Mouse (Mus musculus) midbrain, embryonic 10.5 days (tissue): ENCODE data around the gene AU040320. TPM values are rescaled to one million over a fixed set of nuclear protein-coding genes. Genes with fewer than 3 reads are reported as not detected.

Experiments used
- DNase-seq: peaks from one replicate; pipeline ENCODE4 v3.0.0-alpha.2; 2017; ENCODE audit warnings: low spot score
- H3K27ac ChIP-seq: fragments of 300-500 bp; sonication (generic); replicated peaks from 2 replicates; pipeline ENCODE4 v1.5.1; 2016; ENCODE audit warnings: mild to moderate bottlenecking
- H3K27me3 ChIP-seq: fragments of 300-500 bp; sonication (generic); 2 replicates; pipeline ENCODE4 v1.6.1; 2016; ENCODE audit warnings: low read depth, mild to moderate bottlenecking; ENCODE audit not compliant: poor library complexity, severe bottlenecking
- H3K36me3 ChIP-seq: fragments of 300-500 bp; sonication (generic); 2 replicates; pipeline ENCODE4 v1.6.1; 2016; ENCODE audit warnings: mild to moderate bottlenecking, moderate library complexity
- H3K4me1 ChIP-seq: fragments of 300-500 bp; sonication (generic); 2 replicates; pipeline ENCODE4 v1.6.1; 2016
- H3K4me3 ChIP-seq: fragments of 300-500 bp; sonication (generic); 2 replicates; pipeline ENCODE4 v1.5.1; 2016; ENCODE audit warnings: mild to moderate bottlenecking, moderate library complexity
- H3K9me3 ChIP-seq: fragments of 300-500 bp; sonication (generic); replicated peaks from 2 replicates; pipeline ENCODE4 v1.6.1; 2016; ENCODE audit warnings: mild to moderate bottlenecking
- WGBS: fragments of 180-500 bp; shearing (Covaris S2); methylation state at CpG from one replicate; pipeline ENCODE4 v1.1.7; 2016; 5-methylcytosine and 5-hydroxymethylcytosine counted together
- polyA plus RNA-seq: library from polyadenylated mRNA; unstranded; fragments of >200 nt; fragmentation: Nextera tagmentation; extraction: Ambion mirVana; gene quantifications from 2 replicates; pipeline ENCODE4 v1.2.1, GENCODE M21; 2016

The AU040320 gene
- polyA plus RNA-seq, 1 experiment from 2014 or later: 24.4 TPM

- H3K27me3 ChIP-seq: peaks cover 96% of the 10 kb centered on the region
- peaks cover 25% of the 10 kb centered on the region for H3K36me3 ChIP-seq
- H3K27ac ChIP-seq: no peak overlapping the region
- peak; percentile 85 for DNase-seq
- 5% methylated on average over 12 of the region's 12 CpGs for WGBS
- H3K4me1 ChIP-seq: peaks cover 29% of the 10 kb centered on the region
- no peak overlapping the region for H3K4me3 ChIP-seq
- no peaks in the 10 kb centered on the region for H3K9me3 ChIP-seq
Measured at GRCm38 (mm10) chr4:126741448-126741847, 11.9 kb upstream of the AU040320 start.

GRCm38 (mm10) chr4:126742976-126743375, 10.4 kb upstream of the AU040320 start:
- 59% methylated on average over 2 of the region's 2 CpGs for WGBS
- no peaks in the 10 kb centered on the region for H3K9me3 ChIP-seq
- no peak for DNase-seq
- H3K27me3 ChIP-seq: peaks cover 83% of the 10 kb centered on the region
- H3K36me3 ChIP-seq: peaks cover 39% of the 10 kb centered on the region
- H3K4me1 ChIP-seq: peaks cover 29% of the 10 kb centered on the region
- no peak overlapping the region for H3K4me3 ChIP-seq
- no peak overlapping the region for H3K27ac ChIP-seq

GRCm38 (mm10) chr4:126743713-126744112, 9.6 kb upstream of the AU040320 start:
- Histone ChIP-seq H3K4me3 (no peak overlapping the region), H3K4me1 (peaks cover 34% of the 10 kb centered on the region), H3K27ac (no peak overlapping the region), H3K27me3 (peaks cover 76% of the 10 kb centered on the region), H3K9me3 (no peaks in the 10 kb centered on the region), H3K36me3 (peaks cover 47% of the 10 kb centered on the region)
- WGBS: 3% methylated on average over 11 of the region's 11 CpGs
- peak; percentile 45 for DNase-seq

- peaks cover 58% of the 10 kb centered on the region for H3K36me3 ChIP-seq
- DNase-seq: no peak
- 90% methylated on average over 14 of the region's 14 CpGs for WGBS
- no peak overlapping the region for H3K4me3 ChIP-seq
- peaks cover 65% of the 10 kb centered on the region for H3K27me3 ChIP-seq
- no peak overlapping the region for H3K27ac ChIP-seq
- H3K4me1 ChIP-seq: peaks cover 42% of the 10 kb centered on the region
- H3K9me3 ChIP-seq: no peaks in the 10 kb centered on the region
Measured at GRCm38 (mm10) chr4:126744831-126745230, 8.5 kb upstream of the AU040320 start.

- no peak overlapping the region for H3K27ac ChIP-seq
- DNase-seq: peak; percentile 47
- 43% methylated on average over 13 of the region's 13 CpGs for WGBS
- H3K4me3 ChIP-seq: no peak overlapping the region
- no peaks in the 10 kb centered on the region for H3K9me3 ChIP-seq
- H3K4me1 ChIP-seq: peaks cover 43% of the 10 kb centered on the region
- H3K36me3 ChIP-seq: peaks cover 66% of the 10 kb centered on the region
- H3K27me3 ChIP-seq: peaks cover 58% of the 10 kb centered on the region
Measured at GRCm38 (mm10) chr4:126745506-126746193, 7.7 kb upstream of the AU040320 start.

GRCm38 (mm10) chr4:126746194-126746840, 7.0 kb upstream of the AU040320 start:
- Histone ChIP-seq H3K27me3 (peaks cover 57% of the 10 kb centered on the region), H3K9me3 (no peaks in the 10 kb centered on the region), H3K27ac (no peak overlapping the region), H3K4me1 (peaks cover 50% of the 10 kb centered on the region), H3K4me3 (no peak overlapping the region), H3K36me3 (peaks cover 70% of the 10 kb centered on the region)
- no peak for DNase-seq
- 88% methylated on average over 10 of the region's 10 CpGs for WGBS

GRCm38 (mm10) chr4:126748381-126748780, 5.0 kb upstream of the AU040320 start:
- Histone ChIP-seq H3K4me3 (no peak overlapping the region), H3K9me3 (no peaks in the 10 kb centered on the region), H3K36me3 (peaks cover 70% of the 10 kb centered on the region), H3K27me3 (peaks cover 44% of the 10 kb centered on the region), H3K4me1 (peaks cover 59% of the 10 kb centered on the region), H3K27ac (no peak overlapping the region)
- DNase-seq: no peak
- WGBS: 96% methylated on average over 8 of the region's 8 CpGs

- no peak overlapping the region for H3K4me3 ChIP-seq
- peaks cover 57% of the 10 kb centered on the region for H3K4me1 ChIP-seq
- no peaks in the 10 kb centered on the region for H3K9me3 ChIP-seq
- no peak for DNase-seq
- 91% methylated on average over 11 of the region's 11 CpGs for WGBS
- peaks cover 65% of the 10 kb centered on the region for H3K36me3 ChIP-seq
- no peak overlapping the region for H3K27ac ChIP-seq
- peaks cover 32% of the 10 kb centered on the region for H3K27me3 ChIP-seq
Measured at GRCm38 (mm10) chr4:126749553-126749952, 3.8 kb upstream of the AU040320 start.

- H3K36me3 ChIP-seq: peaks cover 58% of the 10 kb centered on the region
- H3K27me3 ChIP-seq: peaks cover 26% of the 10 kb centered on the region
- no peaks in the 10 kb centered on the region for H3K9me3 ChIP-seq
- peaks cover 59% of the 10 kb centered on the region for H3K4me1 ChIP-seq
- no peak overlapping the region for H3K4me3 ChIP-seq
- no peak overlapping the region for H3K27ac ChIP-seq
- no peak for DNase-seq
- 92% methylated on average over 26 of the region's 26 CpGs for WGBS
Measured at GRCm38 (mm10) chr4:126750046-126750683, 3.2 kb upstream of the AU040320 start.

- Histone ChIP-seq H3K27ac (no peak overlapping the region), H3K4me1 (peaks cover 60% of the 10 kb centered on the region), H3K9me3 (no peaks in the 10 kb centered on the region), H3K4me3 (peak overlapping the region; percentile 95), H3K27me3 (peaks cover 17% of the 10 kb centered on the region), H3K36me3 (peaks cover 50% of the 10 kb centered on the region)
- DNase-seq: no peak
- WGBS: 78% methylated on average over 8 of the region's 8 CpGs
Measured at GRCm38 (mm10) chr4:126750863-126751555, 2.3 kb upstream of the AU040320 start.

GRCm38 (mm10) chr4:126751556-126752023, 1.8 kb upstream of the AU040320 start:
- WGBS: 54% methylated on average over 10 of the region's 10 CpGs
- Histone ChIP-seq H3K4me1 (peaks cover 60% of the 10 kb centered on the region), H3K9me3 (no peaks in the 10 kb centered on the region), H3K4me3 (peak overlapping the region; percentile 95), H3K27ac (peak overlapping the region; percentile 98), H3K36me3 (peaks cover 44% of the 10 kb centered on the region), H3K27me3 (peaks cover 11% of the 10 kb centered on the region)
- DNase-seq: no peak

- Histone ChIP-seq H3K36me3 (peaks cover 44% of the 10 kb centered on the region), H3K27ac (peak overlapping the region; percentile 98), H3K27me3 (peaks cover 11% of the 10 kb centered on the region; the same call in 1 of the 2 replicates), H3K4me1 (peaks cover 60% of the 10 kb centered on the region), H3K9me3 (no peaks in the 10 kb centered on the region), H3K4me3 (peak overlapping the region; percentile 95)
- 5% methylated on average over 13 of the region's 13 CpGs for WGBS
- DNase-seq: peak; percentile 27
Measured at GRCm38 (mm10) chr4:126752024-126752607, 1.2 kb upstream of the AU040320 start.
